Mouse (Mus musculus) thymus, adult 18-20 months (tissue): ENCODE measurements around the gene Nr1h4.
"Not testable (repeated sequence)": the region's sequence is repeated elsewhere in the genome, so short reads cannot be mapped to it uniquely, and the experiment has no call there.

Experiments used
- DNase-seq, 2 experiments: peaks; one replicate each; pipeline ENCODE4 v3.0.0; 2022; ENCODE audit warnings: mixed read lengths in 2 of 2

Gene Nr1h4

DNA sequence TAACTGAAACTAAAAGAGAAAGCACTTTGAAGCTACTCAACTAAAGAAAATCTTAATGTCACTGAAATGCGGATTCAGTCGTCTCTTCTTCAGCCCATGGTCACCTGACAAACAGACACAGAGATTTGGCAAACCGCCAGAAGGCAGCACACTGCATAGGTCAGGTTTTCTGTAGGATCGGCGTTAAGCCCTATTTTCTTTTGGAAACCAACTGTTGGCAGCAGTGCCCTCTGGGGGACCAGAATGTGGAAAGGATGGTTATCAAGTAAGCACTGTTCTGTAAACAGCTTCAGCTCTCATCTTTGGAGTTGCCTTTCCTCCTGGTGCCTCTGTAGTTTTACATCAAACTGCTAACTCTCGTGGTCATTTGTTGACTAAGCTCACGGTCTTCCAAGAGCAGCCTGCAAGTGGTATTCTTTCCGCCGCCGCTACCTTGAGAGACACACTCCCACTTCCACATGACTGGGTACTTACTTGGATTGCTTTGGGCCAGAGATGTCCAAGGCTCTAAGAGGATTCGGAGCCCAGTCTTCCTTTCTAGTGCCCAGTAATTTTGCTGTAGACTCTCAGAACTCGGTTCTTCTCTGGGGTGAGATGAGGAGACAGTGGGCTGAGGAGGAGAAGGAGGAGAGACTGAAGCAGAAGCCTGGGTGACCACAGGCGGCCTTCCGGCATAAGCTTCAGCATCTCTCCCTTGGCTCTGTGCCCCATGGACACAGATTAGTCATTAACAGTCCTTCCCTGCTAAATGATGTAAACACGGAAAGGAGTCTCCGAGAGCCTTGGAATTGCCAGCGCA is at the start of gene Nr1h4:
Nr1h4 (minus strand) TSS at position 657 of the 799 bp plus-strand sequence.
- no peak for DNase-seq

DNA sequence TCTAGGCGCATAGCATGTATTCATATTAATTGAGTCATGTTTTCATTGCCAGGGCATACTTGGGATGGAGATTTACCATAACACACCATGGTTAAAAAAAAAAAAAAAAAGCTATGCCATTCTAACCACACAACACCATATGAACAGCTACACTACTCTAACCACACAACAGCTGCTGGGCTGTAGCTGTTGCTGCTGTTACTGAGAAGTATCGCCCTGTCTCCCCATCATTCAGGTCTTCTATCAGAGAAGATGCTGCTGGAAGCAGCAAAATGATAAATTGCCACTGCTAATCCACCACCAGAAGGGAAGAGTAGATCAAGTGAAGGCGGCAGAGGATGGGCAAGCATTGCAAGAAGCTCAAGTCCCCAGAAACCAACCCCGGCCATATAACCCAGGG is 45.4 kb upstream of the Nr1h4 start:
- DNase-seq, result peak in 1 of 2 experiments; percentile 41

DNA sequence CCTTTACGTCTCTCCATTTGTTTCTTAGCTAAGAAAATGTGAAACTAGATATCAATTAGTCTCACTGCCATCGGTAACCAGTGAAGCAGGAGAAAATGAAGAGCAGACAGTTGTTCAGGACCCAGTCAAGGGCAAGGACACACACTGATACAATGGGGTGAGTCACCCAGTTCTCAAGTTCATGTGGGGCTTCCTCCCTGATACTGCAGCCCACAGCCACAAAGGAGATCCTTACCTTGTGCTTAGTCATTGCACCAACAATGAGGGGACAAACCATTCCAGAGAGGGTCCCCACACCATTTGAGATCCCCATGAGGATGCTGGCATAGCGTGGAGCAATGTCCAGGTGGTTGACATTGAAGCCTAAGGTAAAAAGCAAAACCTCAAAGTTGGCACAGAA is 44.3 kb upstream of the Nr1h4 start:
- DNase-seq, result no peak

DNA sequence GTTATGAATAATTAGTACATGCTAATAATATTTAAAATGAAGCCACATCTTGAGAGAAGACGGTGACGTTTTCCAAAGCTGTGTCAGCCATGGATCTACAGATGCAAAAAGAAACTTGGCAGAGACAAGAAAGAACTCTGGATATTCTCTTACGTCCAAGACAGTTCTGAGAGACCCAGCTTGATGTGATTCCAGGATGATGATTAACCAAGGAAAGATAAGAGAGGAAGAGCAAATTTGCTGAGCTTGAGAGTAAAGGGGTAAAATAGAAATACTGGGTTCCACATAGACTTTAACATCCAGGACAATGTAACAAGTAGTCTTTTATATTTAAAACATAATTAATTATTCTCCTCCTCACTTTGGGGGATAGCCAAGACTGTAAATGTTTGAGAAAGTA is 40.0 kb upstream of the Nr1h4 start:
- no peak for DNase-seq

DNA sequence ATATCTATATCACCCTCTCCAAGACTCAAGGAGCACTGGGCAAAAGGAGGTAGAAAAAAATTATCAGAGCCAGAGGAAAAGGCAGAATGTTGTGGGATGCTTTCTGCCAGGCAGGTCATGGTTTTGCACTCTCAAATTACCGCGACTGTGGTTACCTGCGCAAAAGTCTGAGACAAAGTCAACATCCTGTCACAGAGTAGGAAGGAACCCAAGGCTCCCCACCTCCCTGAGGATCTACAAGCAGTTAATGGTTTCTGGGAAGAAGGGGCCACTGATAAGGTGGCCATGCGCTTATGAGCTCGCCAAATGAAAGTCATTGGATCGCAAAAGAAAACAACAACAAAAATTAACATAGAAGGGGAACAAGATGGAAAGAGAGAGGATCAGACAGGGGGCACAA is 39.6 kb upstream of the Nr1h4 start:
- no peak for DNase-seq

DNA sequence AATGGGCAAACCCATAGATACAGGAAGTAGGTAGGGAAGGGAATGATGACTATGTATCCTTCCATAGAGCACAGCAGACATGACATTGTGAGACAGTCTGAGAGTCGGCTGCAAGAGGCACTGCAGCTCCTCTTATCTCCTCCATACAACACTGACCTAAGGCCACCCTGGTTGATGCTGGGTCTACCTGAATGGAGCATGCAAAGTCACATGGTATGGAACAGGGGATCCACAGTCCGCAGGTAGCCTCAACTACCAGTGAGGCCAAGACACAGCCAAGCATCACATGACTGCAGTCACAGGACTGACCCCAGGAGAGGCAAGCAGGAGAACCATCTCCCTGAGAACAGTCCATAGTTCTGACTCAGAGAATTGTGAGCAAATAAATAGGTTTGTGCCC is 34.0 kb upstream of the Nr1h4 start:
- DNase-seq, result no peak

DNA sequence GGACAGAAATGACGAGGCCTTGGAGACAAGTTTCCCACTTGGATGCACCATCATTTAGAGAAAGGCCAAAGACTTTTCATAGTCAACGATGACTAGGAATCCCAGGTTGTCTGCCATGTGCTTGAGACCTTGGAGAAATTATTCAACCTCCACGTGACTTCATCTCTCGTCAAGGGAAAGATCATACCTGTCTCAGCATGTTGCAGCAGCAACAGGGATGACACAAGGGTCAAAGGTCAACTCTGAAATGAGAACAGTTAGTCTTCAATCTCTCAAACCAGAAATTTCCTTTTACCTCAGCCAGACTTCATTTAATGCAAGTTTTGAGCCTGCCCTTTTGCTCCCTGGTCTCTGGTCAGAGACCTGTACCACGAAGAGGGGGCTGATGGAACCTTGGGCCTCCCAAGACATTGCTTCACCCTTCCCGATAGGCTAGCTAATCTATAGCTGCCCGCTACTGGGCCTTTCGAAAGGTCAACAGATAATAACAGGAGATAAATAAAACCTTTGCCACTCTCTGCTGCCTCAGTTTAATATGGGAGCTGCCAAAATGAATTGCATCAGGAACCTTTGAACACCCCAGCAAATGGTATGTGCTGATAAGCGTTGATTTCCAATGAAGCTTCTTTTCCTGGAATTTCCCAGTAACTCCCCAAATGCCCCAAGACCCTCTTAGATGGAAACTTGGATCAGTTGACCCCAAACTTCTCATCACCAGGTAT is 32.1 kb upstream of the Nr1h4 start:
- DNase-seq, result no peak

DNA sequence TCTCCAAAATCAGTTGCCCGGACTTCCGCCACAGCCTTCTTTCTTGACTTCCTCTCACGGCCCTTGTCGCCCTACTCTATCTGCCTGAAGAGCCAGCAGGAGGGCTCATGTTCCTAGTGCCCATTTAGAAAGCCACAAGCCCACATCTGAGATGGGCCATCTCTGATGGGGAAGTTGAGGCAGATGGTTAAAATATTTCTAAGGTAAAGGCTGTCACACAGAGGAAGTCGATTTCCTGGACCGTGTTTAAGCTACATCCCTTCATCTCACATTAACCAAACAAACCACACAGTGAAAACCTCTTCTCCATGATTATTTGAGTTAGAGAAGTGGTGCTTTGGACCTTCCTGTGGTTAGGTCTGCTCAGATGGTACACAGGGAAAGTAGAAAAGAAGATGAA is 28.7 kb upstream of the Nr1h4 start:
- no peak for DNase-seq

DNA sequence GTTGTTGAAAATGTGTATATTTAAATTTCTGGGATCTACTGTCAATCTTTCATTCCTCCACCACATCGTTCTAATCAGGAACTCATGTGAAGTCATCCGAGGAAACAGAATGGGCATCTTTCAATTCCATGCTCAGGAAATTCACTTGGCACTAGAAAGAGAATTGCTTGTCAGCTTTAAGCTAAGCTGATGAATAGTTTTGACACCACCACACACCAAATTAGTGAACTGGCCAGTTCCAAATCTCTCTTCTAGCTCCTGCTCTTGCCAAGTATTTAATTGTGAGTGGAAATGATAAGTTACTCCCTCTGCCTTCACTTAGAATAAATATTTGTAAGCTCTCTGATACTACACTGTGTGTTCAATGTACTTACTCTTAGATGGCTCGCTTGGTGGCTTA is 26.0 kb upstream of the Nr1h4 start:
- no peak for DNase-seq

DNA sequence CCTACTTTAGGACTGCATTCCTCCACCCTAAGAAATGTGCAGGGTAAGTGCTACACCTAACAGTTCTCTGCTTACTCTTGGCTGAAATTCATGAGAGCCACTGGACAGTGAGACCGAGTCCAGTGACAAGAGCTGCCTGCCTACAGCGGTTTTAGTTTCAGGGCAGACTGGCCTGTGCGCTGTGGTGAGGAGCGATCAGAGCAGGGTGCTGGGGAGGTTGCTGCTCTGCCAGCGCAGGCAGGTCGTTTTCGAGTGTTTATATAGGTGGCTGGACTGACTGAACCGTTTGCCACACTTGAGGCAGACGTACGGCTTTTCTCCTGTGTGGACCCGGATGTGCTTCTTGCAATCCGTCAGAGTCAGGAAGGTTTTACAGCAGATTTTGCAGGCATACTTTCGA is 21.5 kb upstream of the Nr1h4 start:
- DNase-seq, result not testable (repeated sequence)

DNA sequence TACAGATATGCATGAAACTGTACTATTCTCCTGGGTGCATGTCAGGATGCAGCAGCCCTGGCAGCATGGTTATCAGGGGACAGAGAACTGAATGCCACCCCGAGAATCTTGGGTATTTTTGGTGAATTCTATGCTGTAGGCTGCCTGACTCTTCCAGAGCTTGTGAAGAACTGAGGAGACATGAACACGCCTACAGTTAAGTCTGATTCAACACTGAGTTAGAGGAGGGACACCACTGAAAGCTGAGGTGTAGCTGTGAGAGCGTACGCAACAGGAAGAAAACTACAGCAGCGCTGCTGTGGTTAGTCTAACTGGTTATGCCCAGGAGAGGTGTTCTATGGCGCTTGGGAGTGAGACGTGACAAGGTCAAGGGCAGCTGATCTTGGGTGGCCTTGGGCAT is 20.5 kb upstream of the Nr1h4 start:
- not testable (repeated sequence) for DNase-seq

DNA sequence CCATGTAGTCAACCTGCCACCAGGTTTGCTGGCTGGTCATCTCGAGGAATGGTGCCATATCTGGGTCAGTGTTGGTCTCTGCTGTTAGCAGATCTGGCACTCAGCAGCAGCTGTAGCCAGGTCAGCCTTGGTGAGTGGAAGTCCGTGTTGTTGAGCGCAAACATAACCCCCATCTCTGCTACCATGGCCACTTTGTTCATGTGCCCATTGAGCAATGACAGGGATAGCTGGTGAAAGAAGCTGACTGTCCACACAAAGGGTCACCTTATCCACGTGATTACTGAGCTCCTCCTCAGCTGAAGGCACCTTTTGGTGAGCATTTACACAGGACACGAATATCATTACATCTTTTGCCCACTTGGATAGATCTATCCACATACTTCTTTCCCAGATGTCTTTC is 19.6 kb upstream of the Nr1h4 start:
- no peak for DNase-seq

DNA sequence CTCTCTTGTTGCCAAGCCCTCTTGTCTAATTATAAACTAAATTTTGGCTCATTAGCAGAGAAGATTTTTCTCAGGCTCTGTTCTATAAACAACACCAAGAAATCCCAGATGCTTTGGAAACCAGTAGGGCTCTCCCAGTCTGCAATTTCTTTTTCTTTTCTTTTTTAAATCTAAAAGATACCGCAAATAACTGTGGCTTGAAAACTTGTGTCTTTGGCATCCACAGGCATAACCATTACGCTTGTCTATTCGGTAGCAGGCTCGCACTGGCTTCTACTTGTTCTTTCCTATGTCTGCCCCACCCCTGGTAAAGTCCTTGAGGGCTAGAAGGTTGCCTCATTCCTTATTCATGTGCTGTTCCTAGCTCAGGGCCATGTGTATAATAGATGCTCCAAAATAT is 18.3 kb upstream of the Nr1h4 start:
- DNase-seq, result no peak

DNA sequence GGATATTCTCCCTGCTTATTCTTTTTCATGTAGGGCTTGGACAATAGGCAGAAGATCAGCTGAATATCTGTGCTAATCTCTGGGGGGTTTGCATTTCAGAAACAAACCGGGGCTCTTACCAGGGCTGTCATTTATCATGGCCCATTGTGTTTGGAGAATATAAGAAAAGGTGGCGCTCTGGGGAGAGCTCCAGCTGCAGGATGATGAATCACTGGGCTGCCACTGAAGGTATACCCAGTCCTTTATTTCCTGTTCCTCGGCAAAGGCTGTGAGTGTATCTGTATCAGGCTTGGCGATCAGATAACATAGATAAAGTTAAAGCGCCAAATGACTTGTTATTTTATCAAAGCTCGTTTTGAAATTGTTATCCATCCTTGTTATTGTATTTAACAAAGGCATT is 14.6 kb upstream of the Nr1h4 start:
- DNase-seq, result no peak

DNA sequence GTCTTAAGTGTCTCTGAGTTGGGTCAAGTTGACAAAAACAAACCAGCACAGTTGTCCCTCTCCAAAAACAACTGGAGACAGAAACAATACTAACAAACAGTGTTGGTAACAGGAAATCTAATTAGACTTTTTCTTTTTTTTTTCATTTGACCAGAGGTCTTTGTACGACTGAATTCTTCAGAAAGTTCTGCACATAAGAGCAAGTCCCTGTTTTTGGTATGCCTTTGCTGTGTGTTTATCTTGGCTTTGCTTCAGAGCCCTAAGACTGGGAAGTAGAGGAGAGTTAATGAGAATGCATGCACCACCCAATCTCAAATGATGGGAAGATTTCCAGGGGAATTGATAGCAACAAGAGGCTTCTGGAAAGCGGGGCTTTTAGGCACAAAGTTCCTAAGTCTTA is 13.6 kb upstream of the Nr1h4 start:
- no peak for DNase-seq

DNA sequence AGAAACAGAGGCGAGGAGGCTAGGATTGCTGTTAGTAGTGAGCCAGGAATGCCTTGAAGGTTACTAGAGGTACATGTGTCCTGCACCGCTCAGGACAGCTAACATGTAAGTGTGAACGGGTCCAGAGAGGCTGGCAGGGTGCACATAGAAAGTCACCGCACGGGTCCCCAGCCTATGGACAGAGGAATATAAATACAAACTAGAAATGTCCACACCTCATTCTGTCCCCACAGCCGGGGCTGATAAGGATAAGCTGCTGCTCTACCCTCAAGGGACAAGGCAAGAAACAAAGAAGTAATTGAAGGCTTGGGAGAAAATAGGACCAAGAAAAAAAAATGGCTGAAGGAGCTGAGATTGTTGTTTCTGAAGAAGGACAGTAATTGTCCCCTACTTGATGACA is 10.5 kb upstream of the Nr1h4 start:
- DNase-seq, result no peak

DNA sequence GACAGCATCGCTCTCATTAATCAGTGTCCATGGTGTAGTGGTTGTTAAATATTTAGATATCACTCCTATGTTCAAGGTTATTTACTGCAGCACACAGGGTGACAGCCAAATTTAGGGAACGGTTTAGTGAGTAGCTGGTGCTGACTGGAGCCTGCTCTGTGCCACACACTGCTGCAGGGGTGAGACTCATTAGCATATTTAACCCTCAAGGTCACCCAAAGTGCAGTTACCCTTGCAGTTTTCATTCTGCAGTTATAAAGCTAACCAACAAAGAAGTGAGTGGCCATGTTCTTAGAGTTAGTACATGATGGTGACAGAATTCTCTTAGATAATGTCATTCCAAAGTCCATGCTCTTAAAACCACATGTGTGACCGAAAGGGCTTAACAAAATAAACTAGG is 8.9 kb upstream of the Nr1h4 start:
- DNase-seq, result no peak

DNA sequence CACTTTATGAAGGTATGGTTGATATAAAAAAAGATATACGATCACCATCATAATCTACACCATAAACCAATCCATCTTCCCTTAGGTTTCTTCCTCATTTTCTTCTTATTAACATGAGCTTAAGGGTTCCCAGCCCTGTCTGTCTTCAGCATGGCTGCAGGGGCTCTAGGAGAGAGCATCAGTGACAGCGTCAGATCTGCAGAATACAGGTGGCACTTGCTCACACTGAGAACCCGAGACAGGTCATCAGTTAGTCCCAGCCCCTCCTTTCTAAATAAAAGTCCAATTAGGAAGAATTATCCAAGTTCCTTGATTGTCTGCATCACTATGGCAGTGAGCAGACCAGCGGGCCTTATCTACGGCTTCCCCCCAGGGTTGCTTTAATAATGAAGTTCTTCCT is 934 bp downstream of the Nr1h4 start:
- no peak for DNase-seq

DNA sequence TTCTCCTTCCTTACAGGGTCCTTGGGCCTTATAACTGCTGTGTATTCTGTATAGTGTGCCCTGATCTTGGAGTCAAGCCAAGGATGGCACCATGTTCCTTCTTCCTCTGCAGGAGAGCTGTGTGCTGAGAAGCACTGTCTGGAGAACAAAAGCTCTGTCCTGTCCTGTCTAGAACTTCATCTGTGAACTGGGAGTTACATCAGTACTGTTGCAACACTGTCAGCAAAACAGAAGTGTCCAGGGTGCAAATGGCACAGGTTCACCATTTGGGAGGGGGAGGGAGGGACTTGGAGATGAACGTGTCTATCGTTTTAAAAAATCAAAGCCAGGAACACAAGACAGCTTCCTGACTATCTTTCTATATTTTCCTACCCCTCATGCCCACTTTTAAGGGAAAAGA is 1.4 kb downstream of the Nr1h4 start:
- DNase-seq, result no peak

DNA sequence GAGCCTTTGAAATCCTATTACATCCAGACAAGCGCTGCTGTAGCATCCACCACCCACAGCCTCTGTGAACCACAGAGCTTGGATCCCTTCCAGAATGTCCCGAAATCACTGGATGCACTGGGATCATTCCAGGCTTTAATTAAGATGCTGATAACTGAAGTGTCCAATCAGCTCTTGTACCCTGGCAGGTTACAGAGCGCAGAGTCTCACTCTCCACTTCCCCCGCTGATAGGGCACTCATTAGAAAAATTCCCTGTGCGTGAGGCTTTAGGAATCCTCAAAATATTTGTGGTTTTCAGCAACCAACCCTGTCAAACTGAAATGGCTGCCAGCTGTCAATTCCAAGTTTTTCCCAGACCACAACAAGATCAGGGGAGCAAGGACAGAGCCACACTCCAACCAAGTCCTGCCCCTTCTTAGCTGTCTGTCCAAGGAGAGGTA is 2.2 kb downstream of the Nr1h4 start:
- no peak for DNase-seq

DNA sequence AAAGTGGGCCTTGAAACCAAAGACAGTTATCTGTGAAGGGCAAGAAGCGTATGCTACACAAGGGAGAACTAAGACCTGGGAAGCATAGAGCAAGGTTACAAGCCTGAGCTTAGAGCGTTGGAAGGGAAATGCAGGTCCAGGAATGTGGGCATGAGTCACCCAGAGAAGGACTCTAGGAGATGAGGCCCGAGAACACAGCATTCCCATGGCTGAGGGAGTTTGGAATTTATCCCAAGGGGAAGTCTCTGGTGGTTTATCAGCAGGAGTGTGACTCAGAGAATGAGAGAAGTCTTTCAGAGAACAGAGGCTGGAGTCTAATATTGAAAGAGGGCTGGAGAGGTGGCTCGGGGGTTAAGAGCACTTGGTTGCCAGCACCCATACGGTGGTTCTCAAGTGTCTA is 6.3 kb downstream of the Nr1h4 start:
- no peak for DNase-seq

DNA sequence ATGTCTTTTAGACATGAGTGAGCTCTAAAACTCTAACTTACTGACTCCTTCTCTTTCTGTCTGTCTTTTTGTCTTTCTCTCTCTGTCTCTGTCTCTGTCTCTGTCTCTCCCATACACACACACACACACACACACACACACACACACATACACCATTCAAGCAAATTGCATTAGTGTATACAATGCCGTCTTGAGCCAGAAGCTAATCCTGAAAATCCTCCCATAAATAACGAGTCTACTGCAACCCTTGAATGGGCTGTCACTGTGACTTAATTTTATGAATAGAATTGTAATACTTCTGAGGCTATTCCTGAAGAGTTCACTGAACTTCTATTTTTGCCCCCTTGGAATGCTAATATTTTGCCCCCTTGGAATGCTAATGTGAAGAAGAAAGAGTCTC is 7.6 kb downstream of the Nr1h4 start:
- no peak for DNase-seq

DNA sequence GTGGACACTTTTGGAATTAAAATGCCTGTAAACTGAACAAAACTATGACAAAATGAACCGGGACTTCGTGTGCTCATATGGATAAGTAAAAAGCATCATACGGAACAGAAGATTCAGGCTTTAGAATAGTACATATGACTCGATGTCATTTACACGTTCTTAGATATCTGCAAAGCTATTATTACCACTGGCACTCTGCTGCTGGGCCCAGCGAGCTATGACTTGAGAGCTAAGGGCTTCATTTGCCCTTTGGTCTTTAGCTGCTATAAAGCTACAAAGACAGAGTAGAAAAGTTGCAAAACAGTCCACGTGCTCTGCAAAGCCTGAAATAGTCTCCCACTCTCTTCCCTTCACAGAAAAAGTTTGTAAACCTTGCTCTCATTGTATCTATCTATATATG is 10.9 kb downstream of the Nr1h4 start:
- DNase-seq, result no peak

DNA sequence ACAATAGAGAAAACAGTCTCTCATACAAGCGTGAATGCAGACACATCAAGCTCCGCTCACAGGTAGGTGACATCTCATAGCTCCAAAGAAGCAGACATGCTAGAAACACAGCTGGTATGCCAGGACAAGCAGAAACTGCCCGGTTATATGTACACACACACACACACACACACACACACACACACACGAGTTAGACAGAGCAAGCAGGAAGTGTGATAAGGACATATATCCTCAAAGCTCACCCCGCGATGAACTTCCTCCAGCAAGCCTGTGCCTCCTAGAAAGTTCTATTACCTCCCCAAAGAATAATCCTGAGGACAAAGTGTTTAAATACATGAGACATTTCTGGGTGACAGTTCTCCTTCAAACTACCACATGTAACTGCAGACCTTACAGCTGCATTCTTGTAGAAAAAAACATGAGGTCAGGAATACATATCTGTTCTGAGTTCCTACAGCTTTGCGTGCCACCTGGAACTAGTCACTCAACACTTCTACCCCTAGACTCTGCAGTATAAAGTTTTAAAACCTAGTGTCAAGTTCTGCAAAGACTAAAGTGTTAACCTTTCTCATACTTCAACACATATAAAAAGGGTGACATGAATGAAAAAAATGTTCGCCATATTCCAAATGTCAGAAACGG is 11.5 kb downstream of the Nr1h4 start:
- peak in 1 of 2 experiments; percentile 9 for DNase-seq
